Mouse (Mus musculus) heart, postnatal 0 days (tissue): ENCODE results near the gene 4931414P19Rik. TPM values are rescaled to one million over a fixed set of nuclear protein-coding genes. Genes with fewer than 3 reads are reported as not detected.
A peak's percentile ranks its signal among the peaks of the same experiment; 100 is the strongest.

Experiments used
- ATAC-seq: fragments of 200-750 bp; cut with Nextera tagmentation; 2 replicates; pipeline ENCODE4 v1.8.0; 2017; ENCODE audit warnings: low read depth, moderate number of reproducible peaks, moderate library complexity; ENCODE audit not compliant: insufficient read depth
- DNase-seq: peaks from one replicate; pipeline ENCODE4 v3.0.0-alpha.2; 2016; ENCODE audit warnings: low spot score
- H3K27ac ChIP-seq: fragments of 300-500 bp; sonication (generic); 2 replicates; pipeline ENCODE4 v1.5.1; 2014; ENCODE audit warnings: low read depth, mild to moderate bottlenecking
- H3K27me3 ChIP-seq: fragments of 300-500 bp; sonication (generic); 2 replicates; pipeline ENCODE4 v1.6.1; 2014; ENCODE audit warnings: low read length, mixed read lengths; ENCODE audit not compliant: control insufficient read depth, insufficient read depth
- H3K36me3 ChIP-seq: fragments of 300-500 bp; sonication (generic); replicated peaks from 2 replicates; pipeline ENCODE4 v1.6.1; 2014; ENCODE audit warnings: low read length, mixed read lengths; ENCODE audit not compliant: control insufficient read depth, insufficient read depth
- H3K4me1 ChIP-seq: fragments of 300-500 bp; sonication (generic); 2 replicates; pipeline ENCODE4 v1.6.1; 2014; ENCODE audit warnings: antibody characterized with exemption; ENCODE audit not compliant: control insufficient read depth, insufficient read depth
- H3K4me2 ChIP-seq: fragments of 300-500 bp; sonication (generic); 2 replicates; pipeline ENCODE4 v1.6.1; 2014; ENCODE audit warnings: low read depth, mild to moderate bottlenecking, low read length, moderate library complexity
- H3K4me3 ChIP-seq: fragments of 300-500 bp; sonication (generic); 2 replicates; pipeline ENCODE4 v1.5.1; 2014; ENCODE audit warnings: low read depth, low read length
- H3K9ac ChIP-seq: fragments of 300-500 bp; sonication (generic); replicated peaks from 2 replicates; pipeline ENCODE4 v1.6.1; 2014; ENCODE audit warnings: low read depth, low read length, mixed read lengths
- H3K9me3 ChIP-seq: fragments of 300-500 bp; sonication (generic); replicated peaks from 2 replicates; pipeline ENCODE4 v1.6.1; 2016; ENCODE audit warnings: low read length; ENCODE audit not compliant: control insufficient read depth
- CTCF ChIP-seq: IDR thresholded peaks from 2 replicates; pipeline ENCODE4 v1.5.1; 2016; ENCODE audit warnings: antibody characterized with exemption, control low read depth, low read depth
- EP300 ChIP-seq: IDR thresholded peaks from 2 replicates; pipeline ENCODE4 v1.6.1; 2016; ENCODE audit warnings: antibody characterized with exemption, low read depth
- WGBS: fragments of 180-500 bp; shearing (Covaris S2); extraction: QIAGEN DNeasy Blood & Tissue Kit; methylation state at CpG from one replicate; pipeline ENCODE4 v1.1.7; 2014; 5-methylcytosine and 5-hydroxymethylcytosine counted together
- polyA plus RNA-seq: library from polyadenylated mRNA; unstranded; fragments of >200 nt; fragmentation: Nextera tagmentation; extraction: Ambion mirVana; gene quantifications from 2 replicates; pipeline ENCODE4 v1.2.1, GENCODE M21; 2015
- total RNA-seq: library from RNA; depleted of rRNA; stranded (reverse); fragments of >200 nt; gene quantifications from 2 replicates; pipeline ENCODE4 v1.2.3, GENCODE M21; 2014; ENCODE audit warnings: low replicate concordance

The 4931414P19Rik gene
- total and polyA plus RNA-seq, 2 experiments from 2014 or later, result 4.0 to 12.4 TPM

DNA sequence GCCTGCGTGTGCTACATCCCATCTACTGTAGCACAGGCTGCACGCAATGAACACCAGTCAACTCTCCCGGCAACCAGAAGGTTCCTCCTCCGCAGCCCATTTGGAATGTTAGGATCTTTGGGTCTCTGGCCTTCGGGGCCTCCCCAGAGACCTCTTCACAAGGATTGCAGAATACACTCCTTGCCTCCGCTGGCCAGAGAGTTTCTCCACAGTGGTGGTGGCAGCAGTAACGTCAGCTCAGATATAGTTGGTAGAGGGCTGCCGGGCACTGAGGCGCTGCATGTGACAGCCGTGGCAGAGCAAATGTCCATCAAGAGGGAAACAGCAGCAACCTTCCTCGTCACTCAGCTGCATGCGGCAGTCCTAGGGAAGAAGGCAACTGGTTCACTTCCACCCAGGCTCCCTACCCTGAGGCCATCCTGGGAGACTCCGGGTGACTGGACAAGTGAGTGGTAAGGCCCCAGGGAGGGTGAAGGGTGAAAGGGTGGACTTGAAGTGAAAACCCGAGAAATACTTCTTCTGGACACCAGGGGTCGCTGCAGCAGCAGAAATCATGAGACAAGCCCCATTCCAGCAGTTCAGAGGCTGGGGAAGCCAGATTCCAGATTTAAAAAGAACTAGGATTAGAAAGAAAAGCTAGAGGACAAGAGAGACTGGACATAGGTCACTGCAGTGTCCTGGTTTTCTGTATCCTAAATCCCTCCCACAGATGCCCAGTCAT is 36.9 kb downstream of the 4931414P19Rik start:
- no peak overlapping the region for H3K9ac ChIP-seq

DNA sequence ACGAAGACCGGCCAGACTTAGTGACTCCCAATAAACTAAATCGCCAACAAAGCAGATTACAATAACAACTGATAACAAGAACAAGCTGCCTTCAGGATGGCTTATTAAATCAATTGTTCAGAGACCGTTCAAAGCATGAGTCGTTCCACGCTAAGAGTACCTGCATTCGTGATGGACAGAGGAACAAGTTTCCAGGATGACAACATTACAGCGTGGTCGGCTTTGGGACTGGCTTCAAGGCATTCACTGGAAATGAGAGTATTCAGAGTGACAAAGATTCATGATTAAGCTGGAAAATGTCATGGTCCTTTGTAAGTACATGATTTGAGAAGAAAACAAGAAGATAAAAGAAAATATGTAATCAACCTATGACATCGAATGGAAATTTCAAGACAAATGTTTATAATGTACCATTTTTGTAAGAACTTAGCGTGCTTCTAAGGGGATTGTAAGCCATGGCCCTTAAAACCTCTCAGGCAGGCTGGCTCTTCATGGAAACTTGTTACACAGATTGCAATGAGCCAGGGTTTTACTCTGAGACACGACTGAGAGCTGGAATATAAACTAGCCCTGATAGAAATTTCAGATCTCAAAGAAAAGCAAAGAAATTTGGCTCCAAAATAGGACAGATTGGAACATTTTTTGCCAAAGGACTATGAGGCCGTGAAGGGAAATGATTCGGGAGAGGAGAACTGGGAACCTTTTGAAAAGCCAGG is 45.1 kb downstream of the 4931414P19Rik start:
- Histone ChIP-seq H3K27me3 (no peaks in the 10 kb centered on the region), H3K4me3 (no peak overlapping the region), H3K4me2 (no peak overlapping the region), H3K9ac (no peak overlapping the region), H3K27ac (no peak overlapping the region), H3K4me1 (no peaks in the 10 kb centered on the region), H3K9me3 (no peaks in the 10 kb centered on the region), H3K36me3 (no peaks in the 10 kb centered on the region)
- 76% methylated on average over 14 of the region's 14 CpGs for WGBS
- DNase-seq (no peak), ATAC-seq (no peak)
- no peak for TF ChIP-seq EP300

More for the DNA sequence above, 36.9 kb downstream of the 4931414P19Rik start:
- no peak for TF ChIP-seq EP300
- TF ChIP-seq CTCF, result peak; percentile 77
- peak; percentile 28 for ATAC-seq
- Histone ChIP-seq H3K36me3 (peaks cover 44% of the 10 kb centered on the region), H3K9me3 (no peaks in the 10 kb centered on the region), H3K4me1 (peaks cover 19% of the 10 kb centered on the region), H3K27me3 (no peaks in the 10 kb centered on the region), H3K4me3 (no peak overlapping the region), H3K27ac (peak overlapping the region; percentile 49), H3K4me2 (no peak overlapping the region)
- DNase-seq, result peak; percentile 70
- 67% methylated on average over 15 of the region's 15 CpGs for WGBS

DNA sequence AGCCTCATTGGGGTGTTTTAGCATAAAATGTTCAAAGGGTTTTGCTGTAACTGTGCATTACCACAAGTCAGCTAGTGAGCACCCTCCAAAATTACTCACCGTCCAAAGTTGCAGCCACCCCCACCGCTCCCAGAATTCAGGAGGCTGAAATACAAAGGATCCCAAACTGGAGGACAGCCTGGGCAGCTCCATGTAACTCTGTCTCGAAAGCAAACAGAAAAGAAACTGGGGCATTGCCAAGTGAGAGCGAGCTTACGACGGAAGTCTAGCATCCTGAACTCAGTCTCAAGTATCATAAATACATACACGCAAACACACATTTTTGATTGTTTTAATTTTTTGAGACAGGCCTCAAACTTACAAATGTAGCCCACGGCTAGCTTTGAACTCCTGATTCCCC is 48.5 kb downstream of the 4931414P19Rik start:
- no peaks in the 10 kb centered on the region for H3K36me3 ChIP-seq
- ATAC-seq, result no peak

DNA sequence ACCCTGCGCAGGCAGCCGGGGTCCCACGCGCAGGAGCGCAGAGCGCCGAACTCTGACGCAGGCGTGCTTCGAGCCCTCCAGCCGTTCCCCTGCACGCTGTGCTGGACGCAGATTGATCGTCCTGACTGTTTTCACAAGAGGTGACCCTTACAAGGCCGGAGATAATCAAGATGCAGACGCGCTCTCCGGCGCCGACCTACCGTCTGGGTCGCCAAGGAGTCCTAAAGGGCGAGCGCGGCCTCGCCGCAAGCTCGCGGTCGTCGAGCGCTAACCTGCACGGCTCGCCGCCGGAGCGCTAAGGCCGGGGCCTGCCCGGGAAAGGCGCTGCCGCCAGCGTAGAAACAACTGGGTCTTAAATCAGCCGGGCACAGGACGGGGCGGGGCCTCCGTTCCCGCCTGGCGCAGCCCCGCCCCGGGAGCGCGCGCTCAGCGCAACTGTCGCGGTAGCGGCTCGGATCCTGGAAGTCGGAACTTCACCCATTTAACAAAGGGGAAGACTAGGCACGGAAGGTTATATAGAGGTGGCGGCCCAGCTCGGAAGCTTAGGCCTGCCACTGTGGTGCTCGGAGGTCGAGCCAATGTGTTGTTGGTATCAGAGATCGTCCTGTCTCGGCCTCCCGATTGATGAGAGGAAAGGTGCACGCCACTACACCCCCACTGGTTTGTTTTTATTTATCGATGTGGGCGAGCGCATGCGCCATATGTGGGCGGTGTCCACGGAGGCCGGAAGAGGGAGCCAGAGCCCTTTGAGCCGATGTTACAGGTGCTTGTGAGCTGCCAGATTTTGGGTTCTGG is 51.6 kb downstream of the 4931414P19Rik start, which contains the start of gene Haus4:
Gene Haus4 (minus strand): TSS at position 642 of the 795 bp plus-strand sequence.
- WGBS, result under 1% methylated on average over 76 of the region's 76 CpGs
- Histone ChIP-seq H3K36me3 (peaks cover 21% of the 10 kb centered on the region), H3K27ac (peak within 1 kb of the TSS; percentile 95), H3K9me3 (no peaks in the 10 kb centered on the region), H3K9ac (peak within 1 kb of the TSS; percentile 81), H3K4me2 (peak within 1 kb of the TSS; percentile 98), H3K4me1 (no peaks in the 10 kb centered on the region), H3K4me3 (peak within 1 kb of the TSS; percentile 82), H3K27me3 (no peaks in the 10 kb centered on the region)
- TF ChIP-seq CTCF (peak; percentile 66), EP300 (no peak; the same call in 1 of the 2 replicates)
- peak; percentile 95 for ATAC-seq
- peak; percentile 89 for DNase-seq

More for the DNA sequence above, 48.5 kb downstream of the 4931414P19Rik start:
- Histone ChIP-seq H3K9ac (no peak overlapping the region), H3K27me3 (no peaks in the 10 kb centered on the region), H3K4me2 (no peak overlapping the region), H3K4me1 (no peaks in the 10 kb centered on the region), H3K9me3 (no peaks in the 10 kb centered on the region), H3K27ac (no peak overlapping the region), H3K4me3 (no peak overlapping the region)
- no peak for DNase-seq
- TF ChIP-seq EP300 (no peak), CTCF (no peak)
- WGBS, result 76% methylated on average over 8 of the region's 8 CpGs

DNA sequence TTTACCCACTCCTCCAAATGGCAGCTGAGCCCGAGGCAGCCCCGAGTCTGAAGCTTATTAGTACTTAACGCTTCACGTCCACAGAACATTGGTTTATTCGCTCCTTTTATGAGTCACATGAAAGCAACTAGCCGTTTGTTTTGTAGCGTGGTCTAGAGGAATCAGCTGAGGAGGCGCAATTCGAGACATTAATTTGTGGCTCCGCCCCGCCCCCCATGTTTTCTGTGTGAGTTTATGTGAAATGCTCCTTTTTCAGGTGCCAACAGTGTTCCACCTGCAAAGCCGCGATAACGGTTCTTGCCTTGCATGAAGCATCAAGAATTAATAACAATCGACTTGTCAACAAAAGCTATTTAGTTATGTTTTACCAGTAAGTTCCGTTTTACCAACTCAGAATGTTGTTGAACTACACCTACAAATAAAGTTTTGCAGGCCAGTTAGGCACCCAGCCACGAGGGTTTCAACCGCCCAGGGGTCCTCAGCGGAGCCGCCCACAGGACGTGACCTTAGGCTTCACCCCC is 52.3 kb downstream of the 4931414P19Rik start:
- DNase-seq (peak; percentile 18), ATAC-seq (no peak)
- Histone ChIP-seq H3K27me3 (no peaks in the 10 kb centered on the region), H3K9ac (peak overlapping the region; percentile 81), H3K36me3 (peaks cover 28% of the 10 kb centered on the region), H3K9me3 (no peaks in the 10 kb centered on the region), H3K27ac (peak overlapping the region; percentile 95), H3K4me1 (no peaks in the 10 kb centered on the region), H3K4me3 (peak overlapping the region; percentile 82), H3K4me2 (peak overlapping the region; percentile 98)
- 3% methylated on average over 21 of the region's 21 CpGs for WGBS
- no peak; the same call in 1 of the 2 replicates for TF ChIP-seq EP300
- TF ChIP-seq CTCF, result no peak
